Mouse (Mus musculus) CH12.LX (cell line): ENCODE results near the gene P2ry14.

Source experiments
- CHD1 ChIP-seq: IDR thresholded peaks from 2 replicates; pipeline ENCODE4 v1.6.1; 2012; ENCODE audit warnings: low read depth, low read length, improper control_type of control experiment, inconsistent platforms
- CTCF ChIP-seq, 2 experiments: IDR thresholded peaks in 1 of 2; conservative IDR thresholded peaks in 1 of 2; 2 replicates each; pipeline ENCODE4 v1.5.1; 2011 to 2012; ENCODE audit warnings: low read depth in 2 of 2, low read length in 2 of 2, improper control_type of control experiment in 1 of 2, inconsistent platforms in 1 of 2, mild to moderate bottlenecking in 1 of 2, moderate library complexity in 1 of 2
- ELF1 ChIP-seq: IDR thresholded peaks from 2 replicates; pipeline ENCODE4 v1.6.1; 2014; ENCODE audit warnings: low read depth, mild to moderate bottlenecking, inconsistent platforms, low read length, improper control_type of control experiment
- EP300 ChIP-seq: IDR thresholded peaks from 2 replicates; pipeline ENCODE4 v1.6.1; 2011; ENCODE audit warnings: low read length, improper control_type of control experiment
- MAX ChIP-seq: IDR thresholded peaks from 2 replicates; pipeline ENCODE4 v1.6.1; 2011; ENCODE audit warnings: low read length, improper control_type of control experiment
- NRF1 ChIP-seq: IDR thresholded peaks from 2 replicates; pipeline ENCODE4 v1.6.1; 2014; ENCODE audit warnings: low read depth, mild to moderate bottlenecking, inconsistent platforms, low read length, improper control_type of control experiment, moderate library complexity
- POLR2A ChIP-seq: IDR thresholded peaks from 2 replicates; pipeline ENCODE4 v1.6.1; 2011; ENCODE audit warnings: low read depth, mild to moderate bottlenecking, improper control_type of control experiment, low read length
- POLR2AphosphoS2 ChIP-seq: IDR thresholded peaks from 2 replicates; pipeline ENCODE4 v1.6.1; 2011; ENCODE audit warnings: low read depth, low read length, improper control_type of control experiment
- RAD21 ChIP-seq: IDR thresholded peaks from 2 replicates; pipeline ENCODE4 v1.6.1; 2011; ENCODE audit warnings: low read depth, mild to moderate bottlenecking, low read length, improper control_type of control experiment, moderate library complexity
- SIN3A ChIP-seq: IDR thresholded peaks from 2 replicates; pipeline ENCODE4 v1.6.1; 2012; ENCODE audit warnings: low read length, improper control_type of control experiment, inconsistent platforms
- TCF12 ChIP-seq: IDR thresholded peaks from 2 replicates; pipeline ENCODE4 v1.6.1; 2014; ENCODE audit warnings: low read depth, mild to moderate bottlenecking, inconsistent platforms, low read length, improper control_type of control experiment
- UBTF ChIP-seq: IDR thresholded peaks from 2 replicates; pipeline ENCODE4 v1.6.1; 2012; ENCODE audit warnings: low read depth, mild to moderate bottlenecking, inconsistent platforms, low read length, improper control_type of control experiment, moderate library complexity
- ZC3H11A ChIP-seq: IDR thresholded peaks from 2 replicates; pipeline ENCODE4 v1.6.1; 2012; ENCODE audit warnings: low read depth, mild to moderate bottlenecking, inconsistent platforms, low read length, improper control_type of control experiment

DNA sequence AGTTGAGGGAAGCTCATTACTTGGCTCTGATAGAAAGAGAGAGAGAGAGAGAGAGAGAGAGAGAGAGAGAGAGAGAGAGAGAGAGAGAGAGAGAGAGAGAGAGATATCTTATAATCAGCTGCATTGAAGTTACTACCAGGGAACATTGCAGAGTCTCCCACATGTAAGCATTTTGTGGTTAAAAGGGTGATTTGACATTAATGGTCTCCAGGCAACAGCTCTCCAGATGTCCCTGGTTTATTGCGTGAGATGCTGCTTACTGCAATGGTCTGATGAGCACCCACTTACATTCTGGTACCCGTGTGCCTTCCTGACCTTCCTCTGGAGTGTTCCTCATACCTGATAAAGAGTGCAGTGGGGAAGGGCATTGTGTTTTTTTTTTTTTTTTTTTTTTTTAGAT is 1.5 kb upstream of the P2ry14 start:
- no peak for TF ChIP-seq EP300
- no peak for TF ChIP-seq CTCF (conservative IDR thresholded peaks at IDR 0.05 in 1 of 2, IDR thresholded peaks at IDR 0.05 in 1 of 2; ENCODE audit: low read depth in 2 of 2, low read length in 2 of 2)
- TF ChIP-seq ZC3H11A = no peak
- no peak for TF ChIP-seq ELF1
- no peak for TF ChIP-seq POLR2A
- TF ChIP-seq RAD21 = no peak
- no peak for TF ChIP-seq TCF12
- no peak for TF ChIP-seq SIN3A
- no peak for TF ChIP-seq UBTF
- no peak for TF ChIP-seq POLR2AphosphoS2
- no peak for TF ChIP-seq MAX
- no peak for TF ChIP-seq CHD1
- no peak for TF ChIP-seq NRF1
